Mouse (Mus musculus): ENCODE results near the gene B9d2. TPM values are rescaled to one million over a fixed set of nuclear protein-coding genes. Genes with fewer than 3 reads are reported as not detected.
A peak's percentile ranks its signal among the peaks of the same experiment; 100 is the strongest.

Gene B9d2
- polyA plus RNA-seq, 1 experiment from 2014 or later, result 33.9 TPM

DNA sequence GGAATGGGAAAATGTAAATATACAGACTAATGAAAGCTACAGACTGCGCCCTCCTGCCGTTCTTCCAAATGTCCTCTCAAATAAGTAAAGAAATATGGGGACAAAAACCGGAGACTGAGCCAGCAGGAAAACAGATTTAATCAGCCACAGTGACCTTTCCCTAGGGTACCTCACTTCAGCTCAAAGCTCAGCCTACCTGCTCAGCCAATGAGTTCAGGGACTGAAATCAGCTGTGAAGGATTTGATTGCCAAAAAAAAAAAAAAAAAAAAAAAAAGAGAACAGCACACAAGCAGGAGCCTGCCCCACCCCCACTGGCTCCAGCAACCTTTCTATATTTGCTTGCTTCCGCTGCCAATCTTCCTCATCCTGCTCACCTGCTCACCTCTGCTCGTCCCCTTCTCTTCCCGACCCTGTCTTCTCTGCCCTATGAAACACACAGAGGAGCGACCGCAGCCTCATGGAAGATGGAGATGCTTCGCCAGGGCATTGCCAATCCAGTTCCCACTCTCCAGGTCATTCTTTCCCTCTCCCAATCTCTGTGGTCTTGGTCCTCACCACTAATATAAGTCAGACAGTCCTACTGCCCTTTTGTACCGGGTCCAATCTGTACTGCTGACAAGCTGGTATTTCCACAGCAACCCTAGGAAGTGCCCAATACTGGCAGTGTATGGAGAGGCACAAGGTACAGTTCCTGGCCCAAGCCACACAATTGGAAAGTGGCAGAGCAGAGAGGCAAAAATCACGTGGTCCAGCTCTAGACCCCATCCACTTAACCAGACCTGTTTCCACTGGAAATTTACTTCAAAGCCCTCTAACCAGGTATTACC lies 24.8 kb upstream of the B9d2 start:
- Histone ChIP-seq H3K4me2 (replicated peaks) (no peak overlapping the region), H3K9me3 (no peaks in the 10 kb centered on the region)
- WGBS, result 80% methylated on average over 11 of the region's 11 CpGs

DNA sequence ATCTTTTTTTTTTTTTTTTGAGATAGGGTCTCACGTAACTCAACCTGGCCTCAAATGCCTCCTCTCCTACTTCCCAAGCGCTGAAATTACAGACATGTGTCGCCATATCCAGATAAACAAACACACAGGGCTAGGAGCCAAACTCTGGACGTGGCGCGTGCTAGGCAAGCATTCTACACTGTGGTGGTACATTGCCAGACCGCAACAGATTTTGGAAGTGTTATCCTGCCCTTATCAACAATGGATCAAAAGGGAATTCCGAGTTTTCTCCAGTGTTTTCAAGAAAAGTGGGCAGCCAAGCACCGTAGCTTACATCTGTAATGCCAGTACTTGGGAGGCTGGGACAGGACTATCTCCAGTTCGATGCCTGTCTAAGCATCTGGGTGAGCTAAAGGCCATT lies 22.8 kb upstream of the B9d2 start:
- H3K27me3 ChIP-seq, result no peaks in the 10 kb centered on the region
- H3K4me3 ChIP-seq, result peak overlapping the region; percentile 53
- no peak for ATAC-seq (ENCODE audit: low FRiP score, low read depth)
- peaks cover 23% of the 10 kb centered on the region for H3K4me1 ChIP-seq
- peak overlapping the region; percentile 83 for H3K4me2 ChIP-seq (replicated peaks)
- peak overlapping the region; percentile 66 for H3K9ac ChIP-seq (replicated peaks)
- WGBS, result 43% methylated on average over 10 of the region's 10 CpGs
- no peak overlapping the region for H3K27ac ChIP-seq (replicated peaks)
- peaks cover 4% of the 10 kb centered on the region; the same call in 1 of the 2 replicates for H3K36me3 ChIP-seq
- no peaks in the 10 kb centered on the region for H3K9me3 ChIP-seq

More for the DNA sequence above, 24.8 kb upstream of the B9d2 start:
- H3K27me3 ChIP-seq, result no peaks in the 10 kb centered on the region
- H3K4me3 ChIP-seq, result no peak overlapping the region
- no peaks in the 10 kb centered on the region for H3K36me3 ChIP-seq
- H3K27ac ChIP-seq (replicated peaks), result no peak overlapping the region
- no peak for ATAC-seq (ENCODE audit: low FRiP score, low read depth)
- H3K4me1 ChIP-seq, result peaks cover 23% of the 10 kb centered on the region
- no peak overlapping the region for H3K9ac ChIP-seq (replicated peaks)

GRCm38 (mm10) chr7:25658657-25659472 lies 21.7 kb upstream of the B9d2 start, which contains the start of the genes Bckdha and Exosc5:
Gene Bckdha (minus strand): TSS chr7:25658981.
Gene Exosc5 (plus strand): TSS chr7:25659164.
- peaks cover 23% of the 10 kb centered on the region for H3K4me1 ChIP-seq
- H3K4me3 ChIP-seq, result peak within 1 kb of the TSS; percentile 53
- H3K9me3 ChIP-seq, result no peaks in the 10 kb centered on the region
- H3K27ac ChIP-seq (replicated peaks), result peak within 1 kb of the TSS; percentile 16; the same call in 1 of the 2 replicates
- H3K27me3 ChIP-seq, result no peaks in the 10 kb centered on the region
- ATAC-seq (ENCODE audit: low FRiP score, low read depth), result peak; percentile 99
- WGBS, result under 1% methylated on average over 50 of the region's 50 CpGs
- H3K36me3 ChIP-seq, result peaks cover 11% of the 10 kb centered on the region
- peak within 1 kb of the TSS; percentile 83 for H3K4me2 ChIP-seq (replicated peaks)
- peak within 1 kb of the TSS; percentile 66 for H3K9ac ChIP-seq (replicated peaks)

DNA sequence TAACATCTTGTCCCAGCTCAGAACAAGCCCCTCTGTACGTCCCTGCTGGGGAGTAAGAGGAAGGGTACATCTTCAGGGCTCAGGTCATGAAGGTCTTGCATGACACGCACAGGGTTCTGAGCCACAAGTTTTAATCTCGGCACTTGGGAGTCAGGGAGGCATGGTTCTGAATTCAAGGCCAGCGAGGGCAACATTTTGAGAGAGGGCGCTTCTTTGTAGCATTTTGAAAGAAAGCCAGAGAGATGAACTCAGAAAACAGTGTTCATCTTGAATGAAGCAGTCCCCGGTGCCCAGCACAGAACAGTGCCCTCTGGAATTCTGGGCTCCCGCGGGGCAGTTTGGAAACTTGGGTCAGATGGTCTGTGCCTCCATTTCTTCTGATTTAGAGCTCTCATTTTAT lies 14.2 kb upstream of the B9d2 start:
- no peaks in the 10 kb centered on the region for H3K4me1 ChIP-seq
- no peak overlapping the region for H3K4me3 ChIP-seq
- no peak overlapping the region for H3K27ac ChIP-seq (replicated peaks)
- ATAC-seq (ENCODE audit: low FRiP score, low read depth), result no peak
- no peak overlapping the region for H3K9ac ChIP-seq (replicated peaks)
- peaks cover 53% of the 10 kb centered on the region for H3K36me3 ChIP-seq
- no peak overlapping the region for H3K4me2 ChIP-seq (replicated peaks)
- H3K27me3 ChIP-seq, result no peaks in the 10 kb centered on the region
- WGBS, result 93% methylated on average over 8 of the region's 8 CpGs
- H3K9me3 ChIP-seq, result no peaks in the 10 kb centered on the region

DNA sequence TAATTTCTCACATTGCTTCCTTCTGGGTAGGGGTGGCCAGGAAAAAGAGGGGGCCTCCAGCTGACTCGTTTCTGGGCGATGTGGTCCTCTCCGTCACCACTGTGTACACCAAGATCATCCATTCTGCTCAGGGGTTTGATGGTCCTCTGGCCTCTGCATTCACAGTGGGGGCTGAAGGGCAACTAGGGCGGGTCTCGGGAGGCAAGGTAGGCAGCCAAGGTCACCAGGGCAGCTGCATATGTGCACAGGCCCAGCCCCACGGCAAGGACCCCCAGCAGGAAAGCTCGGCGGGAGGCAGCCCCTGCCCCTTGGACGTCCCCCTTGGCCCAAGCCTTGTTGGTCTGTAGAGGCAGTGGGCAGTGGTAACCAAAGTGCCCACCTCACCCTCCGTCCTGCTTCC lies 11.4 kb upstream of the B9d2 start:
- H3K9ac ChIP-seq (replicated peaks), result no peak overlapping the region
- no peaks in the 10 kb centered on the region for H3K9me3 ChIP-seq
- H3K27me3 ChIP-seq, result peaks cover 12% of the 10 kb centered on the region
- H3K36me3 ChIP-seq, result peaks cover 38% of the 10 kb centered on the region
- no peak for ATAC-seq (ENCODE audit: low FRiP score, low read depth)
- no peak overlapping the region for H3K4me3 ChIP-seq
- no peak overlapping the region for H3K27ac ChIP-seq (replicated peaks)
- H3K4me1 ChIP-seq, result no peaks in the 10 kb centered on the region
- H3K4me2 ChIP-seq (replicated peaks), result no peak overlapping the region
- WGBS, result 82% methylated on average over 10 of the region's 10 CpGs

DNA sequence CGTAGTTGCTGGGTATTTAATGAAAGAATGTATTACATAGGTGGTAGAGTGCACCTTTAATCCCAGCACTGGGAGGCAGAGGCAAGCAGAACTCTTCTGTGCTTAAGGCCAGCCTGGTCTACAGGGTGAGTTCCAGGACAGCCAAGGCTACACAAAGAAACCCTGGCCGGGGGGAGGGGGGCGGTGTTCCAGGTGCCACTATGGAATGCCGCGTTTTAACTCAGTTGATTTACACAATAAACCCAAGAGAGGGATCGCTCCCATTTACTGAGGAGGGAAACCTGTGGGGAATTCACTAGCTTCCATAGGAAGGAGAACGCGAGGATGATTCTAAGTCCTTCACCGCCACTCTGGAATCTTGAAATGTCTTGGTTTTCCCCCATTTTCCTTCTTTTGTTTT lies 10.9 kb upstream of the B9d2 start:
- no peaks in the 10 kb centered on the region for H3K9me3 ChIP-seq
- no peak overlapping the region for H3K4me2 ChIP-seq (replicated peaks)
- H3K27ac ChIP-seq (replicated peaks), result no peak overlapping the region
- peaks cover 17% of the 10 kb centered on the region for H3K27me3 ChIP-seq
- ATAC-seq (ENCODE audit: low FRiP score, low read depth), result no peak
- no peak overlapping the region for H3K9ac ChIP-seq (replicated peaks)
- peaks cover 34% of the 10 kb centered on the region for H3K36me3 ChIP-seq
- H3K4me1 ChIP-seq, result peaks cover 2% of the 10 kb centered on the region; the same call in 1 of the 2 replicates
- H3K4me3 ChIP-seq, result no peak overlapping the region
- WGBS, result 85% methylated on average over 9 of the region's 9 CpGs

- no peak for ATAC-seq (ENCODE audit: low FRiP score, low read depth)
- Histone ChIP-seq H3K9me3 (no peaks in the 10 kb centered on the region), H3K4me1 (peaks cover 6% of the 10 kb centered on the region; the same call in 1 of the 2 replicates), H3K36me3 (peaks cover 30% of the 10 kb centered on the region), H3K4me3 (no peak overlapping the region), H3K27me3 (peaks cover 22% of the 10 kb centered on the region), H3K27ac (replicated peaks) (no peak overlapping the region), H3K4me2 (replicated peaks) (no peak overlapping the region), H3K9ac (replicated peaks) (no peak overlapping the region)
- 91% methylated on average over 4 of the region's 4 CpGs for WGBS
Observed at GRCm38 (mm10) chr7:25670096-25670495, 10.5 kb upstream of the B9d2 start.

GRCm38 (mm10) chr7:25671686-25672085 lies 8.9 kb upstream of the B9d2 start:
- H3K9me3 ChIP-seq, result no peaks in the 10 kb centered on the region
- H3K4me3 ChIP-seq, result no peak overlapping the region
- peaks cover 20% of the 10 kb centered on the region; the same call in 1 of the 2 replicates for H3K36me3 ChIP-seq
- H3K4me1 ChIP-seq, result peaks cover 6% of the 10 kb centered on the region; the same call in 1 of the 2 replicates
- no peak overlapping the region for H3K27ac ChIP-seq (replicated peaks)
- no peak overlapping the region for H3K9ac ChIP-seq (replicated peaks)
- ATAC-seq (ENCODE audit: low FRiP score, low read depth), result no peak
- H3K4me2 ChIP-seq (replicated peaks), result no peak overlapping the region
- peaks cover 36% of the 10 kb centered on the region for H3K27me3 ChIP-seq
- 76% methylated on average over 2 of the region's 2 CpGs for WGBS

GRCm38 (mm10) chr7:25672442-25672841 lies 8.1 kb upstream of the B9d2 start:
- no peak for ATAC-seq (ENCODE audit: low FRiP score, low read depth)
- no peak overlapping the region for H3K4me3 ChIP-seq
- peaks cover 16% of the 10 kb centered on the region; the same call in 1 of the 2 replicates for H3K36me3 ChIP-seq
- H3K27ac ChIP-seq (replicated peaks), result no peak overlapping the region
- WGBS, result 51% methylated on average over 4 of the region's 4 CpGs
- peaks cover 41% of the 10 kb centered on the region for H3K27me3 ChIP-seq
- no peak overlapping the region for H3K4me2 ChIP-seq (replicated peaks)
- peaks cover 6% of the 10 kb centered on the region; the same call in 1 of the 2 replicates for H3K4me1 ChIP-seq
- no peaks in the 10 kb centered on the region for H3K9me3 ChIP-seq
- no peak overlapping the region for H3K9ac ChIP-seq (replicated peaks)

DNA sequence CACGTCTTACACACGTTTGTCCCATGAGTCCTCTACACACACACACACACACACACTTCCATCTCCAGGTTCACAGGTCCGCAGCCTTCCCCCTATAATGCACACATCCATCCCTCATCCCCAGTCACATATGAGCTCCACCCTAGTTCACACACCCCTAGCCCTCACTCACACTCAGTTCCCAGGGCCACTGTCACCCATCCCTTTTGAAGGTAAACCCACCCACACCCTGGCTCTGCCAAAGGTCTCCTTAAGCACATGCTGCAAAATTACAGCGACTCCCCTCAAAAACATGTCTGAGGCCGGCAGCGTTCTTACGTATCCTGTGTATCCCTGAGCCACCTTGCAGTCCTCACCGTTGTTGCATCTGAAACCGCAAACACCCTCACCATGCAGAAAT lies 6.3 kb upstream of the B9d2 start:
- WGBS, result 28% methylated on average over 9 of the region's 9 CpGs
- Histone ChIP-seq H3K4me2 (replicated peaks) (peak overlapping the region; percentile 50), H3K27me3 (peaks cover 52% of the 10 kb centered on the region), H3K9me3 (no peaks in the 10 kb centered on the region), H3K4me3 (peak overlapping the region; percentile 31; the same call in 1 of the 2 replicates), H3K27ac (replicated peaks) (no peak overlapping the region), H3K36me3 (peaks cover under 1% of the 10 kb centered on the region; the same call in 1 of the 2 replicates), H3K9ac (replicated peaks) (peak overlapping the region; percentile 44), H3K4me1 (peaks cover 6% of the 10 kb centered on the region; the same call in 1 of the 2 replicates)
- ATAC-seq (ENCODE audit: low FRiP score, low read depth), result no peak

DNA sequence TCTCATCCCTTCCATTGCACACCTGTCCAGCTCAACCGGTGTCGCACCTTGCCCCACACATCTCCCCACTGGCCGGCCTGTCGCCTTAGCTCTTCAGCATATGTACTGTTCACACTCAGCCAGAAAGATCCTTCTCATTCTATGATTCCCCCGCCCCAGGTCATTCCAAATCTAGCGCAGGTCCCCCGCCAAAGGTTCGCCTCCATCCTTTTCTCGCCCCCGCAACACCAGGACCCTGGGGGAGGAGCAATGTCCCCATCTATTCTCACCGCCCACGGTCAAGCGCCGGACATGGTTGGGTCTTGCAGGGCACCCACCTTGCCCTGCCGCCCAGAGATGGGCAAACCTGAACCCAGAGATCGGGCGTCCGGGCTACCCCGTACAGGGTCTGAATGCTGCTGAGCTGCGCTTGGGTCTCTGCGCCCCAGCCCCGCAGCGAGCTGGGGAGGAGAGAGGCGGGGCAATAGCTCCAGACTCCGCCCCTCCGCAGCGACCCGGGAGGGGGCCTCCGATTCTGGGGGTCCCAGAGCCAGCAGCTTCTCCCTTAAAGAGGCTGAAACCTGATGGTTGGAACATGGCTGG lies 5.8 kb upstream of the B9d2 start, which contains the start of gene Tmem91:
Tmem91 (minus strand) TSS at position 448 of the 582 bp plus-strand sequence.
- no peaks in the 10 kb centered on the region for H3K9me3 ChIP-seq
- H3K9ac ChIP-seq (replicated peaks), result peak within 1 kb of the TSS; percentile 44
- H3K4me2 ChIP-seq (replicated peaks), result peak within 1 kb of the TSS; percentile 50
- no peaks in the 10 kb centered on the region for H3K36me3 ChIP-seq
- H3K4me3 ChIP-seq, result peak within 1 kb of the TSS; percentile 31
- H3K4me1 ChIP-seq, result peaks cover 6% of the 10 kb centered on the region; the same call in 1 of the 2 replicates
- ATAC-seq (ENCODE audit: low FRiP score, low read depth), result 0 out of 2 replicates have a peak, but pooled peaks have one; percentile 16
- H3K27ac ChIP-seq (replicated peaks), result no peak within 1 kb of the TSS
- H3K27me3 ChIP-seq, result peaks cover 57% of the 10 kb centered on the region
- 1% methylated on average over 29 of the region's 29 CpGs for WGBS
